Mouse (Mus musculus): ENCODE data around the gene Ttll3.

The Ttll3 gene

GRCm38 (mm10) chr6:113388960-113389359, at the start of gene Ttll3:
TSS of gene Ttll3 (plus strand) at chr6:113389260.
- DNase-seq (ENCODE audit: low read depth, low spot score) = no peak

DNA sequence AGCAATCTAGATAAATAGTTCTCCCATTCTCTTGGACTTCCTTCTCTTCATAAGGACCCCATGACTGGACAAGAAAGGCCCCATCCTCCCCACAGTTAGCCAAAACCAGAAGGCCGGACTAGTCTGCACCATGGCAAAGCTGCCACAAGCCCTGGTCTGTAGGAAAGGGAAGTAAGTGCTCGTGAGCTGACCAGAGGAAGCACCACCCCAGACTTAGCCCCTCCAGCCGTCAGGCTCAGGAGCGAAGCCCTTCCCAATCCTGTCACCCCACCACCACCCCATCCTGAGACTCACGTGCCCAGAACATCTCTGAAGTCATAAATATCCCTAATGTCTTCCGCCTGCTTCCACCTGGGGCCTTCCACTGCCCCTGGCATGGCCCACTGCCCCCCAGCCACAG, 47.5 kb upstream of the Ttll3 start:
- no peak for DNase-seq (ENCODE audit: low read depth, low spot score)

GRCm38 (mm10) chr6:113342297-113342696, 46.8 kb upstream of the Ttll3 start:
- DNase-seq (ENCODE audit: low read depth, low spot score) = no peak

GRCm38 (mm10) chr6:113343177-113344092, 45.6 kb upstream of the Ttll3 start, which contains the start of gene Camk1:
TSS of gene Camk1 (minus strand) at chr6:113343984.
- DNase-seq (ENCODE audit: low read depth, low spot score) = no peak

GRCm38 (mm10) chr6:113344321-113344720, 44.7 kb upstream of the Ttll3 start:
- DNase-seq (ENCODE audit: low read depth, low spot score) = no peak

DNA sequence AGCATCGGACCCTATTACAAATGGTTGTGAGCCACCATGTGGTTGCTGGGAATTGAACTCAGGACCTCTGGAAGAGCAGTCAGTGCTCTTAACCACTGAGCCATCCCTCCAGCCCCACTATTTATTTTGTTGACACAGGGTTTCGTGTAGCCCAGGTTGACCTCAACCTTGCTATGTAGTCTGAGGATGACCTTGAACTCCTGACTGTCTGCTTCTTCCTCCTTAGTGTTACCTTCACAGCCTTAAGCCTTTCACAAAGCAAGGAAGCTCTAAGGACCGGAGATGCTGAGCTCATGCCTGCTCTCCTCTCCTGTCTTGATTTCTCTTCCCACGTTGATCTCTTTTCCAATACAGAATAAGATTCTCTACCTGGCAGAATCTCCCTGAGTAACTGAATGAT, 42.2 kb upstream of the Ttll3 start:
- no peak for DNase-seq (ENCODE audit: low read depth, low spot score)

GRCm38 (mm10) chr6:113350538-113350937, 38.5 kb upstream of the Ttll3 start:
- DNase-seq (ENCODE audit: low read depth, low spot score) = no peak

- no peak for DNase-seq (ENCODE audit: low read depth, low spot score)
Measured at GRCm38 (mm10) chr6:113351161-113351560, 37.9 kb upstream of the Ttll3 start.

- no peak for DNase-seq (ENCODE audit: low read depth, low spot score)
Measured at GRCm38 (mm10) chr6:113351653-113352052, 37.4 kb upstream of the Ttll3 start.

GRCm38 (mm10) chr6:113352820-113353219, 36.2 kb upstream of the Ttll3 start:
- no peak for DNase-seq (ENCODE audit: low read depth, low spot score)

- DNase-seq (ENCODE audit: low read depth, low spot score) = no peak
Measured at GRCm38 (mm10) chr6:113353696-113354095, 35.4 kb upstream of the Ttll3 start.

GRCm38 (mm10) chr6:113361476-113361875, 27.6 kb upstream of the Ttll3 start:
- no peak for DNase-seq (ENCODE audit: low read depth, low spot score)

- no peak for DNase-seq (ENCODE audit: low read depth, low spot score)
Measured at GRCm38 (mm10) chr6:113362241-113362640, 26.8 kb upstream of the Ttll3 start.

- no peak for DNase-seq (ENCODE audit: low read depth, low spot score)
Measured at GRCm38 (mm10) chr6:113364518-113365135, 24.4 kb upstream of the Ttll3 start.

GRCm38 (mm10) chr6:113366639-113367038, 22.4 kb upstream of the Ttll3 start:
- DNase-seq (ENCODE audit: low read depth, low spot score) = no peak

DNA sequence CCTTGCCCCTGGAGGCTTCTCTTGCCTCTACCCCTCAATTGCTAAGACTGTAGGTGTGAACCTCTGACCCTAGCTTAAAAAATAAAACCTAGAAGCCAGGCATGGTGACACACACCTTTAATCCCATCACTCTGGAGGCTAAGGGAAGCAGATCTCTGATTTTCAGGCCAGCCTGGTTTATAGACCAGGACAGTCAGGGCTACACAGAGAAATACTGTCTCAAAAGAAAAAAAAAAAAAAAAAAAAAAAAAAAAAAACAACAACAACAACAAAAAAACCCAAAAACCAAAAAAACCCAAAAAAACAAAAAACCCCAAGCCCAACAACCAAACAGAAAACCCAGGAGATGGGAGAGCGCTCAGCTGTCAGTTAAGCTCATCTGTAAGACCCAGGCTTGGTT, 21.5 kb upstream of the Ttll3 start:
- DNase-seq (ENCODE audit: low read depth, low spot score) = no peak

- no peak for DNase-seq (ENCODE audit: low read depth, low spot score)
Measured at GRCm38 (mm10) chr6:113368124-113368523, 20.9 kb upstream of the Ttll3 start.

DNA sequence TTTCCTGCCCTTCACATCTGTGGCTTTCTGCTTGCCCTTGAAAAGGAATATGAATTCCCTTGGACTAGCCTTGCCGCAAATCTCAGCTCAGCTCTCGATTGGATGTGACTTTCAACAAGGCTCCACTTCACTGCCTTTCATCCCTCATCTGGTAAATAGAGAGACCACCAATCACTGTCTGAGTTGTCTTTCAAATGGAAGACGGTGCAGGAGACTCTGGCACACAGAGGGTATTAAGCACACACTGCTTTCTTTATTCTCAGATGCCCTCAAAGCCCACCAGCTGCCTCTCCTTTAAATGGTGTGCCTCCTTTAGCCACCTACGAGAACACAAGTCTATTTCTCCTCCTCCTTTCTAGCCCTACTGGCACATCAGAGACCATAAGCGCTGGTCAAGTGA, 20.5 kb upstream of the Ttll3 start:
- no peak for DNase-seq (ENCODE audit: low read depth, low spot score)

GRCm38 (mm10) chr6:113370194-113370929, 18.7 kb upstream of the Ttll3 start:
- DNase-seq (ENCODE audit: low read depth, low spot score) = no peak

DNA sequence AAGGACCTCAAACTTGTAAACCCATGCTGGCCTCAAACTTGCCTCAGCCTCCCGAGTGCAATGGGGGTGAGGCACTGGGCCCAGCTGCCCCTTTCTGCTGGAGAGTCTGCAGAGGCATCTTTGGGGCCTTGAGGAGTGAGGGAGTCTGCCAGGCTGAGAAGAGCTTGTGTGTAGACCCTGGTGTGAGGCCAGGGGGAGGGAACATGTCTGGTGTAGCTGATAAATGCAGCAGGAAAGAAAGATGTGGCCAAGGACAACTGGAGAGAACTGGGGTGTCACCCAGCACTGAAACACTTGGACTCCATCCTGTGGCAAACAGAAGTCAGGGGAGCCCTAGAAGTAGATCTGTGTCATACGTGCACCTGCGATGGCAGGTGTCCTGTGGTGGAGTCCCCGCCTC, 15.6 kb upstream of the Ttll3 start:
- DNase-seq (ENCODE audit: low read depth, low spot score) = no peak

DNA sequence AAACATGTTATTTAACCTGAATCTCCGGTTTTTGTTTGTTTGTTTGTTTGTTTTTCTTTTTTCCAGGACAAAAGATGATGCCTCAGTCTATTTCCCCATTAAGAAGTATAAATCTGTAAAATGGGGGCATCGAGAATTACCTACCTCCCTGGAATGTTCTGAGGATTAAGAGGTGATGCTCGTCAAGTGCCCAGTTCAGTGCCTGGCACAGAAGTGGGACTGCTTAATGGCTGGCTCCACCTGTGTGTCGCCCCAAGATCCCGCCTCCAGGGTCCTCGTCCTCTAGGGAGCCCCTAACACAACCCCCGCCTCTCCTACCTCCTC, 11.9 kb upstream of the Ttll3 start:
- DNase-seq (ENCODE audit: low read depth, low spot score) = no peak

Data from CD4-positive helper T cell, adult 2 months (primary cell).